Mouse (Mus musculus): ENCODE data around the gene Pgam2. TPM values are rescaled to one million over a fixed set of nuclear protein-coding genes. Genes with fewer than 3 reads are reported as not detected.

Gene Pgam2
- total and polyA plus RNA-seq, 3 experiments = 0.58 to 1.8 TPM; not detected in 1

GRCm38 (mm10) chr11:5825432-5825831 is 21.9 kb upstream of the Pgam2 start:
- H3K9me3 ChIP-seq (replicated peaks; ENCODE audit: insufficient read depth, low read length) = no peaks in the 10 kb centered on the region
- no peak overlapping the region for H3K4me3 ChIP-seq (ENCODE audit: control insufficient read depth in 1 of 2, insufficient read depth in 1 of 2, low read depth in 2 of 2, low read length in 2 of 2)
- H3K36me3 ChIP-seq (ENCODE audit: control insufficient read depth in 1 of 2, insufficient read depth in 2 of 2, low read length in 2 of 2) = peaks cover 5 to 18% of the 10 kb centered on the region in 2 experiments
- H3K9ac ChIP-seq (ENCODE audit: control insufficient read depth, low read depth, low read length, poor library complexity, severe bottlenecking) = no peak overlapping the region
- no peak overlapping the region for H3K27ac ChIP-seq (ENCODE audit: control insufficient read depth, low read depth, low read length)
- no peaks in the 10 kb centered on the region for H3K79me2 ChIP-seq (ENCODE audit: control insufficient read depth, insufficient read depth, low read length, poor library complexity)
- DNase-seq (ENCODE audit: low read depth, low spot score) = no peak
- peaks cover 11 to 18% of the 10 kb centered on the region in 2 experiments for H3K4me1 ChIP-seq (ENCODE audit: control insufficient read depth in 1 of 2, insufficient read depth in 2 of 2, low read length in 2 of 2)
- no peak for TF ChIP-seq CTCF (IDR thresholded peaks at IDR 0.05 in 2 of 3, conservative IDR thresholded peaks at IDR 0.05 in 1 of 3; ENCODE audit: control insufficient read depth in 1 of 3, insufficient read depth in 1 of 3, low read depth in 2 of 3, low read length in 3 of 3, poor library complexity in 1 of 3, severe bottlenecking in 1 of 3)
- no peak for TF ChIP-seq ZMIZ1 (IDR thresholded peaks at IDR 0.05; ENCODE audit: low read depth, low read length)
- TF ChIP-seq POLR2AphosphoS5 (IDR thresholded peaks at IDR 0.05; ENCODE audit: borderline replicate concordance, low read depth, low read length) = no peak
- no peak for TF ChIP-seq ELF1 (IDR thresholded peaks at IDR 0.05; ENCODE audit: low read depth, low read length)
- no peak for TF ChIP-seq POLR2A (IDR thresholded peaks at IDR 0.05; ENCODE audit: control insufficient read depth in 1 of 2, insufficient read depth in 1 of 2, low read depth in 1 of 2, low read length in 2 of 2, poor library complexity in 1 of 2)
- no peak for TF ChIP-seq NRF1 (IDR thresholded peaks at IDR 0.05; ENCODE audit: insufficient read depth, low read depth, low read length, poor library complexity, severe bottlenecking)
- TF ChIP-seq ZNF384 (IDR thresholded peaks at IDR 0.05; ENCODE audit: low read depth, low read length) = no peak
- TF ChIP-seq EP300 (IDR thresholded peaks at IDR 0.05; ENCODE audit: low read depth in 1 of 2, low read length in 2 of 2) = no peak
- TF ChIP-seq TAL1 (IDR thresholded peaks at IDR 0.05; ENCODE audit: low read length) = no peak
- no peak for TF ChIP-seq MAZ (IDR thresholded peaks at IDR 0.05; ENCODE audit: low read depth, low read length)
- no peak for TF ChIP-seq JUND (IDR thresholded peaks at IDR 0.05; ENCODE audit: low read depth, low read length)
- no peak for TF ChIP-seq TCF12 (IDR thresholded peaks at IDR 0.05; ENCODE audit: low read depth, low read length)
- no peak for TF ChIP-seq BHLHE40 (IDR thresholded peaks at IDR 0.05; ENCODE audit: borderline replicate concordance, low read depth, low read length)
- no peak for TF ChIP-seq ZC3H11A (IDR thresholded peaks at IDR 0.05; ENCODE audit: low read depth, low read length)
- no peak for TF ChIP-seq TBP (IDR thresholded peaks at IDR 0.05; ENCODE audit: low read depth, low read length)
- no peak for TF ChIP-seq MYC (IDR thresholded peaks at IDR 0.05; ENCODE audit: low read depth, low read length)
- TF ChIP-seq MAFK (IDR thresholded peaks at IDR 0.05; ENCODE audit: borderline replicate concordance, low read depth, low read length) = no peak
- no peak for TF ChIP-seq UBTF (IDR thresholded peaks at IDR 0.05; ENCODE audit: borderline replicate concordance, insufficient read depth, low read depth, low read length)
- no peak for TF ChIP-seq USF1 (IDR thresholded peaks at IDR 0.05; ENCODE audit: low read depth, low read length)
- no peaks in the 10 kb centered on the region for H3K27me3 ChIP-seq (ENCODE audit: control insufficient read depth in 1 of 2, insufficient read depth in 2 of 2, low read length in 2 of 2)

GRCm38 (mm10) chr11:5819223-5819622 is 15.7 kb upstream of the Pgam2 start:
- H3K27ac ChIP-seq (ENCODE audit: control insufficient read depth, low read depth, low read length) = no peak overlapping the region
- peak overlapping the region; percentile 54 for H3K9ac ChIP-seq (ENCODE audit: control insufficient read depth, low read depth, low read length, poor library complexity, severe bottlenecking)
- H3K79me2 ChIP-seq (ENCODE audit: control insufficient read depth, insufficient read depth, low read length, poor library complexity) = no peaks in the 10 kb centered on the region
- H3K4me1 ChIP-seq (ENCODE audit: control insufficient read depth in 1 of 2, insufficient read depth in 2 of 2, low read length in 2 of 2) = peaks cover 0 to 5% of the 10 kb centered on the region in 2 experiments; a peak in 1 of 4 replicates
- H3K36me3 ChIP-seq (ENCODE audit: control insufficient read depth in 1 of 2, insufficient read depth in 2 of 2, low read length in 2 of 2) = peaks cover 0 to 4% of the 10 kb centered on the region in 2 experiments; a peak in 2 of 4 replicates
- DNase-seq (ENCODE audit: low read depth, low spot score) = peak; percentile 85
- peak overlapping the region; percentile 42 to 66 for H3K4me3 ChIP-seq (ENCODE audit: control insufficient read depth in 1 of 2, insufficient read depth in 1 of 2, low read depth in 2 of 2, low read length in 2 of 2)
- H3K9me3 ChIP-seq (replicated peaks; ENCODE audit: insufficient read depth, low read length) = no peaks in the 10 kb centered on the region
- H3K27me3 ChIP-seq (ENCODE audit: control insufficient read depth in 1 of 2, insufficient read depth in 2 of 2, low read length in 2 of 2) = no peaks in the 10 kb centered on the region
- no peak for TF ChIP-seq BHLHE40 (IDR thresholded peaks at IDR 0.05; ENCODE audit: borderline replicate concordance, low read depth, low read length)
- TF ChIP-seq UBTF (IDR thresholded peaks at IDR 0.05; ENCODE audit: borderline replicate concordance, insufficient read depth, low read depth, low read length) = no peak
- no peak for TF ChIP-seq GATA1 (IDR thresholded peaks at IDR 0.05; ENCODE audit: low read depth, low read length)
- peak; percentile 61; the same call in 1 of the 2 replicates for TF ChIP-seq SIN3A (IDR thresholded peaks at IDR 0.05; ENCODE audit: low read length)
- no peak for TF ChIP-seq ZC3H11A (IDR thresholded peaks at IDR 0.05; ENCODE audit: low read depth, low read length)
- no peak for TF ChIP-seq SMC3 (IDR thresholded peaks at IDR 0.05; ENCODE audit: low read depth, low read length)
- peak; percentile 71 for TF ChIP-seq ELF1 (IDR thresholded peaks at IDR 0.05; ENCODE audit: low read depth, low read length)
- no peak for TF ChIP-seq MAZ (IDR thresholded peaks at IDR 0.05; ENCODE audit: low read depth, low read length)
- no peak for TF ChIP-seq RAD21 (IDR thresholded peaks at IDR 0.05; ENCODE audit: low read depth, low read length)
- 0 out of 2 replicates have a peak, but pooled peaks have one; percentile 17 for TF ChIP-seq TBP (IDR thresholded peaks at IDR 0.05; ENCODE audit: low read depth, low read length)
- peak; percentile 44; the same call in 1 of the 2 replicates for TF ChIP-seq CHD2 (IDR thresholded peaks at IDR 0.05; ENCODE audit: low read length)
- 0 out of 2 replicates have a peak, but pooled peaks have one; percentile 41 for TF ChIP-seq ZMIZ1 (IDR thresholded peaks at IDR 0.05; ENCODE audit: low read depth, low read length)
- peak in 1 of 2 experiments; percentile 80; a peak in 2 of 4 replicates for TF ChIP-seq POLR2A (IDR thresholded peaks at IDR 0.05; ENCODE audit: control insufficient read depth in 1 of 2, insufficient read depth in 1 of 2, low read depth in 1 of 2, low read length in 2 of 2, poor library complexity in 1 of 2)
- no peak for TF ChIP-seq JUND (IDR thresholded peaks at IDR 0.05; ENCODE audit: low read depth, low read length)
- no peak for TF ChIP-seq MYB (IDR thresholded peaks at IDR 0.05; ENCODE audit: low read depth, low read length)
- no peak for TF ChIP-seq TAL1 (IDR thresholded peaks at IDR 0.05; ENCODE audit: low read length)
- 0 out of 2 replicates have a peak, but pooled peaks have one; percentile 36 for TF ChIP-seq MYC (IDR thresholded peaks at IDR 0.05; ENCODE audit: low read depth, low read length)
- TF ChIP-seq POLR2AphosphoS2 (IDR thresholded peaks at IDR 0.05; ENCODE audit: low read length) = peak; percentile 35; the same call in 1 of the 2 replicates
- TF ChIP-seq MXI1 (IDR thresholded peaks at IDR 0.05; ENCODE audit: low read depth, low read length) = peak; percentile 58; the same call in 1 of the 2 replicates
- TF ChIP-seq GABPA (IDR thresholded peaks at IDR 0.05; ENCODE audit: low read depth, low read length) = no peak
- TF ChIP-seq NELFE (IDR thresholded peaks at IDR 0.05; ENCODE audit: low read depth, low read length) = peak; percentile 75
- TF ChIP-seq USF1 (IDR thresholded peaks at IDR 0.05; ENCODE audit: low read depth, low read length) = no peak
